Mouse (Mus musculus) adrenal gland, adult 8-10 months (tissue): ENCODE data around the gene Lzic. TPM values are rescaled to one million over a fixed set of nuclear protein-coding genes. Genes with fewer than 3 reads are reported as not detected.

Experiments
- DNase-seq: peaks from one replicate; pipeline ENCODE4 v3.0.0; 2022
- microRNA-seq, 2 experiments: library from miRNA; unstranded; fragments of <30 nt; microRNA quantifications; one replicate each; pipeline ENCODE4 v1.2.0; 2022
- total RNA-seq, 4 experiments: library from RNA; stranded (reverse); gene quantifications; 2 replicates each; pipeline ENCODE4 v1.2.4; 2022

Lzic gene
- total RNA-seq, 4 experiments from 2014 or later, result 19.9 to 25.1 (median 24.1) TPM

GRCm38 (mm10) chr4:149527621-149528354 is 42.8 kb downstream of the Lzic start:
- DNase-seq, result no peak

- DNase-seq, result no peak
These were observed 44.7 kb downstream of the Lzic start for GRCm38 (mm10) chr4:149529691-149530090.

- peak; percentile 62 for DNase-seq
These were observed 54.4 kb downstream of the Lzic start for GRCm38 (mm10) chr4:149539441-149539840.

- no peak for DNase-seq
These were observed 56.9 kb downstream of the Lzic start for GRCm38 (mm10) chr4:149541935-149542334.

- no peak for DNase-seq
These were observed 57.4 kb downstream of the Lzic start for GRCm38 (mm10) chr4:149542431-149542830.

GRCm38 (mm10) chr4:149542927-149543553 is 58.0 kb downstream of the Lzic start:
- peak; percentile 64 for DNase-seq

GRCm38 (mm10) chr4:149544892-149545291 is 59.9 kb downstream of the Lzic start:
- DNase-seq, result no peak

Small RNAs within 50 kb of the gene (microRNA-seq; reads per million reads assigned to microRNA genes)
- 0.17 to 1.8 reads per million in 2 experiments for gene Mir5616

Other genes starting within 250 kb of the Lzic start
- 100 to 1,000 TPM; 136 to 190 (median 174) TPM for gene Kif1b, start 177.5 kb upstream of the Lzic start, total RNA-seq
- 100 to 1,000 TPM in 1 of 4 experiments, 10 to 100 TPM in 3; 77.8 to 102 (median 91.0) TPM for gene Ube4b, start 58.5 kb upstream of the Lzic start, total RNA-seq
- 10 to 100 TPM in 1 of 4 experiments, 1 to 10 TPM in 3; 3.0 to 12.9 (median 7.2) TPM for gene Rbp7, start 30.3 kb upstream of the Lzic start, total RNA-seq
- gene Tmem274, start 7.9 kb upstream of the Lzic start, total RNA-seq, result not detected
- 10 to 100 TPM; 14.8 to 19.5 (median 17.8) TPM for gene Nmnat1, start within 50 bp of the Lzic start, total RNA-seq
- 10 to 100 TPM; 25.3 to 34.5 (median 29.7) TPM for gene Ctnnbip1, start 33.0 kb downstream of the Lzic start, total RNA-seq
- 100 to 1,000 TPM; 106 to 164 (median 136) TPM for gene Clstn1, start 101.2 kb downstream of the Lzic start, total RNA-seq
- 1 to 10 TPM; 4.8 to 9.3 (median 7.0) TPM for gene Pik3cd, start 217.3 kb downstream of the Lzic start, total RNA-seq